Mouse (Mus musculus) heart, embryonic 13.5 days (tissue): ENCODE data around the gene Fntb. TPM values are rescaled to one million over a fixed set of nuclear protein-coding genes. Genes with fewer than 3 reads are reported as not detected.

ENCODE experiments used
- ATAC-seq: fragments of 200-750 bp; cut with Nextera tagmentation; 2 replicates; pipeline ENCODE4 v1.8.0; 2017; ENCODE audit warnings: moderate TSS enrichment; ENCODE audit not compliant: insufficient number of reproducible peaks, low FRiP score, low TSS enrichment; ENCODE audit errors: extremely low read depth
- H3K27ac ChIP-seq: fragments of 300-500 bp; sonication (generic); replicated peaks from 2 replicates; pipeline ENCODE4 v1.5.1; 2015; ENCODE audit warnings: moderate library complexity, mild to moderate bottlenecking, inconsistent platforms
- H3K27me3 ChIP-seq: fragments of 300-500 bp; sonication (generic); replicated peaks from 2 replicates; pipeline ENCODE4 v1.6.1; 2015; ENCODE audit warnings: mild to moderate bottlenecking, inconsistent platforms
- H3K36me3 ChIP-seq: fragments of 300-500 bp; sonication (generic); 2 replicates; pipeline ENCODE4 v1.6.1; 2015; ENCODE audit warnings: mild to moderate bottlenecking, inconsistent platforms
- H3K4me1 ChIP-seq: fragments of 300-500 bp; sonication (generic); 2 replicates; pipeline ENCODE4 v1.6.1; 2015; ENCODE audit warnings: inconsistent platforms
- H3K4me2 ChIP-seq: fragments of 300-500 bp; sonication (generic); 2 replicates; pipeline ENCODE4 v1.6.1; 2015; ENCODE audit warnings: inconsistent platforms, mild to moderate bottlenecking, moderate library complexity
- H3K4me3 ChIP-seq: fragments of 300-500 bp; sonication (generic); 2 replicates; pipeline ENCODE4 v1.5.1; 2015; ENCODE audit warnings: moderate library complexity, mild to moderate bottlenecking, inconsistent platforms
- H3K9ac ChIP-seq: fragments of 300-500 bp; sonication (generic); 2 replicates; pipeline ENCODE4 v1.6.1; 2015; ENCODE audit warnings: inconsistent platforms, mild to moderate bottlenecking, moderate library complexity
- H3K9me3 ChIP-seq: fragments of 300-500 bp; sonication (generic); 2 replicates; pipeline ENCODE4 v1.6.1; 2016; ENCODE audit warnings: inconsistent platforms
- WGBS: fragments of 180-500 bp; shearing (Covaris S2); methylation state at CpG from one replicate; pipeline ENCODE4 v1.1.7; 2015; ENCODE audit warnings: mixed read lengths; 5-methylcytosine and 5-hydroxymethylcytosine counted together
- polyA plus RNA-seq: library from polyadenylated mRNA; unstranded; fragments of >200 nt; fragmentation: Nextera tagmentation; extraction: Ambion mirVana; gene quantifications from 2 replicates; pipeline ENCODE4 v1.2.1, GENCODE M21; 2015

The Fntb gene
- polyA plus RNA-seq, 1 experiment from 2014 or later: 25.9 TPM

DNA sequence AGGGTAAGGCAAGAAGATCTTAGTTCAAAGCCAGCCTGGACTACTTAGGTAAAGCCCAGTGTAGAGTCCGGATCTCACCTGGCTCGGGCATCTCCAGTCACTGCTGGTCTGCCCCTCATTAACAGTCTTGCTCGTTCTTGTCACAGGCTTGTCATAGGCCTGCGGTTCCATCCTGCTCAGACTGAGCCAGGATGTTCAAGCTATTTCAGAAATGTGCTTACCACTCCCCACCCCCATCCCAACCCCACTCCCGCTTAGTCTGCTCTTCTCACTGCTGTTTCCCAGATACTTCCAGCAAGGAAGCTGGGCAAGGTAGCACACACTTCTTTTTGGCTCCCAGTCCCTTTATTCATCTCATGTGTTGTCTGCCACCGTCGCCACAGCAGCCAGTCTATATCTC is 104.2 kb downstream of the Fntb start:
- WGBS: 65% methylated on average over 7 of the region's 7 CpGs
- ATAC-seq: no peak
- peaks cover 20% of the 10 kb centered on the region for H3K36me3 ChIP-seq
- H3K9ac ChIP-seq: no peak overlapping the region
- H3K27me3 ChIP-seq: no peaks in the 10 kb centered on the region
- no peak overlapping the region for H3K4me2 ChIP-seq
- H3K27ac ChIP-seq: no peak overlapping the region
- H3K4me3 ChIP-seq: no peak overlapping the region
- no peaks in the 10 kb centered on the region for H3K9me3 ChIP-seq
- H3K4me1 ChIP-seq: peaks cover 45% of the 10 kb centered on the region

GRCm38 (mm10) chr12:76872767-76873316 is 107.5 kb downstream of the Fntb start:
- Histone ChIP-seq H3K4me1 (peaks cover 20% of the 10 kb centered on the region), H3K27me3 (no peaks in the 10 kb centered on the region), H3K4me2 (no peak overlapping the region), H3K36me3 (peaks cover 26% of the 10 kb centered on the region), H3K9ac (no peak overlapping the region), H3K9me3 (no peaks in the 10 kb centered on the region), H3K27ac (0 out of 2 replicates have a peak overlapping the region, but pooled peaks have one; percentile 3), H3K4me3 (no peak overlapping the region)
- 53% methylated on average over 7 of the region's 7 CpGs for WGBS
- no peak for ATAC-seq

GRCm38 (mm10) chr12:76874826-76875225 is 109.4 kb downstream of the Fntb start:
- H3K4me1 ChIP-seq: peaks cover 15% of the 10 kb centered on the region
- H3K4me2 ChIP-seq: no peak overlapping the region
- peaks cover 26% of the 10 kb centered on the region for H3K36me3 ChIP-seq
- WGBS: 56% methylated on average over 9 of the region's 9 CpGs
- ATAC-seq: no peak
- H3K27me3 ChIP-seq: no peaks in the 10 kb centered on the region
- no peaks in the 10 kb centered on the region for H3K9me3 ChIP-seq
- H3K9ac ChIP-seq: no peak overlapping the region
- no peak overlapping the region for H3K4me3 ChIP-seq
- H3K27ac ChIP-seq: no peak overlapping the region

DNA sequence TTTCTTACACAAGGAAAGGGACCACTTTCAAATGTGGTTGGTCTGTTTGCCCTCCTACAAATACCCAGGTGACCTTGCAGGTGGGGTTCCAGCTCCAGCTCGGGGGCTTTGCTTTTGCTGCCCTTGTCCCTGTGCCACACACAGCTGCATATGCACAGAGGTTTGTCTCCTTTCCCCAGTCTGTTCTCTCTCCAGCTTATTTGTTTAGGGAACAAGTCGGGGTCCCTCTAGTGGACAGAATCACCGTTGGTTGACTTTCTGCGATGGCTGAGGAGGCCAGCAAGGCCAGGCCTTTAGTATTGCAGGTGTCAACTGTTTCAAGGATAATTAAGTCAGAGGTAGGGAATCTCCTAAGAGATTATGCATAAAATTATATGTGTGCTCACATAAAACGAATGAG is 113.9 kb downstream of the Fntb start:
- no peaks in the 10 kb centered on the region for H3K9me3 ChIP-seq
- WGBS: 6% methylated on average over 5 of the region's 5 CpGs
- no peaks in the 10 kb centered on the region for H3K27me3 ChIP-seq
- no peak overlapping the region for H3K4me3 ChIP-seq
- peaks cover 11% of the 10 kb centered on the region for H3K4me1 ChIP-seq
- no peak for ATAC-seq
- H3K4me2 ChIP-seq: no peak overlapping the region
- H3K27ac ChIP-seq: no peak overlapping the region
- peaks cover 10% of the 10 kb centered on the region for H3K36me3 ChIP-seq
- no peak overlapping the region for H3K9ac ChIP-seq

DNA sequence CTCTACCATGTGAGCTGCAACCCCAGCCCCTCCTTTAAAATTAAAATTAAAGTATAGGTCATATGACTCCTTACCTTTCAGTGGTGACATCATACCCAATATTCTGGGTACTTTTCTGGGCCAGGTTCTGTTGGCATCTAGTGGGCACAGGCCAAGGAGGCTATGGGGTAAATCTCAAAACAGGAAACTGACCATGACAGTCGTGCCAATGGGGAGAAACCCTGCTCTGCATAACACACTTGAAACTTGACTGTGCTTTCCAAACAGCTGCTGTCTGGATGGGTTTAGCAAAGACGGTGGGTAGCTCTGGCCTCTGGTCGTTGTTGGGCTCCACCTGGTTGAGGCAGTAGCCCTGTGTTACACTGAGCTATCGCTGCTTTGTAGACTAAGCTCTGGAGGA is 114.7 kb downstream of the Fntb start:
- H3K4me2 ChIP-seq: no peak overlapping the region
- peaks cover 6% of the 10 kb centered on the region for H3K36me3 ChIP-seq
- H3K4me1 ChIP-seq: peaks cover 12% of the 10 kb centered on the region
- H3K4me3 ChIP-seq: no peak overlapping the region
- H3K9ac ChIP-seq: no peak overlapping the region
- H3K27ac ChIP-seq: no peak overlapping the region
- ATAC-seq: no peak
- 81% methylated on average over 4 of the region's 4 CpGs for WGBS
- H3K9me3 ChIP-seq: no peaks in the 10 kb centered on the region
- no peaks in the 10 kb centered on the region for H3K27me3 ChIP-seq

DNA sequence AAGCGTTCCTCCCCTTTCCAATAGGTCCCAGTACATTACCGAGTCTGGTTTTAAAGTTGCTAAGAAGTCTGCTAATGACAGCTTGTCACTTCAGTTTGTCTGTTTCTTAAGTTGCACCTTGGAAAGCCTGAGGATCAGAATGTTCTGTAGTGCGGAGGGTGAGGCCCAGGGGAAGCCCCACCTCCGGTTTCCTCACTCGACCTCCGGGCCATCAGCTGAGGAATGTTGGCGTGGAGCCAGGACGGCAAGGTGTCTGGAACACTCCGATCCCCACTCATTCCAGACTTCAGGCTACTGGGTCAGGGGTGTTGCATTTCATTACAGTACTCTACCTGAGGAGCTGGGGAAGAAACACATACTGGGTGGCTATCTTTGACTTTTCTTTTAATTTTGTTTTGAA is 118.4 kb downstream of the Fntb start:
- H3K36me3 ChIP-seq: peaks cover 3% of the 10 kb centered on the region; the same call in 1 of the 2 replicates
- 27% methylated on average over 9 of the region's 9 CpGs for WGBS
- H3K4me1 ChIP-seq: peaks cover 26% of the 10 kb centered on the region
- H3K4me2 ChIP-seq: no peak overlapping the region
- H3K9me3 ChIP-seq: no peaks in the 10 kb centered on the region
- 0 out of 2 replicates have a peak overlapping the region, but pooled peaks have one; percentile 32 for H3K27ac ChIP-seq
- H3K4me3 ChIP-seq: no peak overlapping the region
- no peaks in the 10 kb centered on the region for H3K27me3 ChIP-seq
- H3K9ac ChIP-seq: no peak overlapping the region
- ATAC-seq: no peak

DNA sequence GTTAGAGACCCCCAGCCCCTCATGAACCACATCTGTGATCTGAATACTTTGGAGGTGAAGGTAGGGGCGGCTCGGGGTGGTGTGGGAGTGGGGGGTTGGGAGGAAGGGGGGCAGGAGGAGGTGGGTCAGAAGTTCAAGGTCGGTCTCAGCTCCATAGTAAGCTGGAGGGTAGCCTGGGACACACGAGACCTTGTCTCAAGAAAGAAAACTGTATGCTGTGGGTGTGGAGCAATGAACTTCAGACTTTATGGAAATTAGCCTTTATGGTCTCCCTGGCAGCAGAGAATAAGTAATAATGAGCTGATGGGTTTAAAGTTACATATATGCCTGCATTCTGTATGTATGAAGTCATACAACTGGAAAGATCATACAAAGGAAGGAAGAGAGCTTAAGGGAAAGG is 119.7 kb downstream of the Fntb start:
- WGBS: 88% methylated on average over 4 of the region's 4 CpGs
- Histone ChIP-seq H3K4me3 (no peak overlapping the region), H3K27me3 (no peaks in the 10 kb centered on the region), H3K9ac (no peak overlapping the region), H3K4me1 (peaks cover 26% of the 10 kb centered on the region), H3K4me2 (no peak overlapping the region), H3K36me3 (peaks cover 7% of the 10 kb centered on the region; the same call in 1 of the 2 replicates), H3K9me3 (no peaks in the 10 kb centered on the region), H3K27ac (no peak overlapping the region)
- no peak for ATAC-seq

DNA sequence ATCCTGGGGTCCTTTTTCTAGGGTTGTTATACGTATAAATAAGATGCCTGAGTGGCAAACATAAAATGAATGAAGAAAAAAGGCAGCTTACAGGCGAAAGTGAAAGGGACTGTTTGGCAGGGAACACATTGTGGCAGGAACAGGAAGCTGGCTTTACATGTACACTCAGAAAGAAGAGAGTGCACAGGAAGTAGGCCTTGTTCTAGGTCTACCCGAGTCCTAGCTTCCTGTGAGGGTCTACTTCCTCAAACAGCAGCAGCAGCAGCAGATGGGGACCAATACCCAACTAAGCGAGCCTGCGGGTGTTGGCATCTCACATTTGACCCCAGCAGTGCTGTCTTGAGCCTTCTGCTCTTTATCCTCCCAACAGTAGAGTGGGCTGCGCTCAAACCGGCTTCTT is 121.4 kb downstream of the Fntb start:
- WGBS: 76% methylated on average over 7 of the region's 7 CpGs

GRCm38 (mm10) chr12:76887941-76888340 is 122.6 kb downstream of the Fntb start:
- 69% methylated on average over 12 of the region's 12 CpGs for WGBS
- H3K4me3 ChIP-seq: no peak overlapping the region
- H3K4me1 ChIP-seq: peaks cover 34% of the 10 kb centered on the region
- H3K36me3 ChIP-seq: peaks cover 30% of the 10 kb centered on the region
- no peak overlapping the region for H3K4me2 ChIP-seq
- no peak overlapping the region for H3K27ac ChIP-seq
- ATAC-seq: no peak
- no peaks in the 10 kb centered on the region for H3K9me3 ChIP-seq
- no peak overlapping the region for H3K9ac ChIP-seq
- H3K27me3 ChIP-seq: no peaks in the 10 kb centered on the region

More for the DNA sequence above, 121.4 kb downstream of the Fntb start:
- peaks cover 34% of the 10 kb centered on the region for H3K4me1 ChIP-seq
- H3K36me3 ChIP-seq: peaks cover 21% of the 10 kb centered on the region
- H3K4me2 ChIP-seq: no peak overlapping the region
- ATAC-seq: no peak
- H3K9me3 ChIP-seq: no peaks in the 10 kb centered on the region
- H3K27me3 ChIP-seq: no peaks in the 10 kb centered on the region
- no peak overlapping the region for H3K9ac ChIP-seq
- no peak overlapping the region for H3K27ac ChIP-seq
- H3K4me3 ChIP-seq: no peak overlapping the region

DNA sequence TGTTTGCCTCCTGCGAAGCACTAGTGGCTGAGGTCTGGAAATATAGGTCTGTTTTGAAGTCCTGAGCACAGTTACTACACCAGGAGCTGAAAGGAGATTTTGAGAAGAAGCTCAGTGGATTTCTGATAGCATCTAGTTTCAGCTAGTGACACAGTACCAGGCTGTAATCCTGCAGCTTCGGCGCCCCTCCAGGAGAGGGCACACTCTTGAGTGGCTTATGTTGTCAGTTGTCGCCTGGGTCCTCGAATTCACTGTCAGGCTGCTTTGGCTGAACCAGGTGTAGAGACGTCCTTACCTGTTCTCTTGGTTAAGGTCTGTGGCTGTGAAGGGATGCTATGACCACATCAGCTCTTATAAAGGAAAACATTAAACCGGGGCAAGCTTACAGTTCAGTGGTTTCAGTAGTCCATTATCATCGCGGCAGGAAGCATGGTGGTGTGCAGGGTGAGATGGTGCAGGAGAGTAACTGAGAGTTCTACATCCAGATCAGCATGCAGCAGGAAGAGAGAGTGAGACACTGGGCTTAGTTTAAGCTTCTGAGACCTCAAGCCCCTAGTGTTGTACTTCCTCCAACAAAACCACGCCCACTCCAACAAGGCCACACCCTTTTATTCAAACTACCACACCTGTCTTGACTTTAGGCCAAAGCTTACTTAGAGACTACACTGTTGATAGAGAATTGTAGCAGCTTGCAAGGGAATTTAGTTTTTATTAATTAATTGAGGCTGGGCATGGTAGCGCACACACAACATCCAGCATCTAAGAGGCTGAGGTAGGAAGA is 124.2 kb downstream of the Fntb start:
- Histone ChIP-seq H3K9me3 (no peaks in the 10 kb centered on the region), H3K4me3 (no peak overlapping the region), H3K4me1 (peaks cover 24% of the 10 kb centered on the region), H3K27me3 (no peaks in the 10 kb centered on the region), H3K36me3 (peaks cover 30% of the 10 kb centered on the region), H3K4me2 (no peak overlapping the region), H3K9ac (no peak overlapping the region), H3K27ac (no peak overlapping the region)
- ATAC-seq: no peak
- WGBS: 86% methylated on average over 11 of the region's 11 CpGs

- peaks cover 30% of the 10 kb centered on the region for H3K36me3 ChIP-seq
- H3K9me3 ChIP-seq: no peaks in the 10 kb centered on the region
- WGBS: 75% methylated on average over 3 of the region's 3 CpGs
- no peak overlapping the region for H3K9ac ChIP-seq
- H3K27ac ChIP-seq: no peak overlapping the region
- no peak for ATAC-seq
- H3K4me1 ChIP-seq: peaks cover 36% of the 10 kb centered on the region
- H3K27me3 ChIP-seq: no peaks in the 10 kb centered on the region
- no peak overlapping the region for H3K4me3 ChIP-seq
- no peak overlapping the region for H3K4me2 ChIP-seq
Measured at GRCm38 (mm10) chr12:76891160-76891559, 125.8 kb downstream of the Fntb start.
